Mouse (Mus musculus): ENCODE results near the gene Nlrp9a. TPM values are rescaled to one million over a fixed set of nuclear protein-coding genes. Genes with fewer than 3 reads are reported as not detected.
"Not testable (repeated sequence)": the region's sequence is repeated elsewhere in the genome, so short reads cannot be mapped to it uniquely, and the experiment has no call there.

The Nlrp9a gene
- polyA plus RNA-seq (2015; fragmentation: Nextera tagmentation; extraction: Ambion mirVana) = not detected in 2 replicates

- not testable (repeated sequence) for H3K9me3 ChIP-seq; H3K4me1 ChIP-seq (replicated peaks); H3K27ac ChIP-seq (replicated peaks); ATAC-seq (ENCODE audit: low FRiP score, low read depth); H3K36me3 ChIP-seq; H3K4me2 ChIP-seq; H3K4me3 ChIP-seq; H3K9ac ChIP-seq; H3K27me3 ChIP-seq
- 80% methylated on average over 2 of the region's 2 CpGs for WGBS
These were observed at the start of gene Nlrp9a for GRCm38 (mm10) chr7:26534723-26535122. Gene Nlrp9a, plus strand, starts transcription at chr7:26535023.

DNA sequence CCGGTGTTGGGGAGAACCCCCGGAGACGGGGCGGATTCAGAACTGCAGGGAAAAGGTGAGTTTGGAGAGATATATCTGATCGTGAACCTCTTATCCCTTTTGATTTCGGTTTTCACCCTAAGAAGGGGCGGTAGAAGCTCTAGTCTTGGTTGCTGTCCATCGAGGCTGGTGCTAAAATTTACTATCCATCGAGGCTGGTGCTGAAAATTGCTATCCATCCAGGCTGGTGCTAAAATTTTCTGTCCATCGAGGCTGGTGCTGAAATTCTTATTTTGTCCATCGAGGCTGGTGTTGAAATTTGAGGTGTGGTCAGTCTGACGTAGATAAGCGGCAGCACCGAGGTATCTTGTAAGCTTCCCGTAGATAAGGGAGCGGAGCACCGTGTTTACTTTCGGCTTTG lies 45.3 kb upstream of the Nlrp9a start:
- not testable (repeated sequence) for H3K4me2 ChIP-seq; H3K9me3 ChIP-seq; H3K4me1 ChIP-seq (replicated peaks); H3K27ac ChIP-seq (replicated peaks); H3K36me3 ChIP-seq; H3K9ac ChIP-seq; ATAC-seq (ENCODE audit: low FRiP score, low read depth); H3K27me3 ChIP-seq; H3K4me3 ChIP-seq
- 84% methylated on average over 18 of the region's 18 CpGs for WGBS

DNA sequence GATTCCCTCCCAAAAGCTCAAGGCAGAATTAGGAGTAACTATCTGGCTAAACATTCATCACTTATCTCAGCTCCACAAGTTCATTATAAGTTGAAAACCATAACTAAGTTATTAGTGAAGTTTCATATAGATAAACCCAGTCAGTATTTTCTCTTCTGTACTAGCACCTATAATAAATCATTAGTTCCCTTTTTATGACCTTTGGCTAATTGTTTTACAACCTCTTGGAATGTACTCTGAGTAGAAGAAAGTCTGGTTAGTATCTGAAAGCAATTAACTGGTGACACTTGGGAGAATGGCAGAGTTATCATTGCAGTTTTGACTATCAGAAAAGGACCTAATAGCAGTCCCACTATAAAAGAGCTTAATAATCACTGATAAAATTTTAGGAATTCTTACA lies 54.3 kb downstream of the Nlrp9a start:
- no peak for ATAC-seq (ENCODE audit: low FRiP score, low read depth)
- Histone ChIP-seq H3K36me3 (no peaks in the 10 kb centered on the region), H3K9me3 (no peaks in the 10 kb centered on the region), H3K4me3 (no peak overlapping the region), H3K9ac (no peak overlapping the region), H3K4me1 (replicated peaks) (no peaks in the 10 kb centered on the region), H3K4me2 (no peak overlapping the region), H3K27me3 (no peaks in the 10 kb centered on the region), H3K27ac (replicated peaks) (no peak overlapping the region)

DNA sequence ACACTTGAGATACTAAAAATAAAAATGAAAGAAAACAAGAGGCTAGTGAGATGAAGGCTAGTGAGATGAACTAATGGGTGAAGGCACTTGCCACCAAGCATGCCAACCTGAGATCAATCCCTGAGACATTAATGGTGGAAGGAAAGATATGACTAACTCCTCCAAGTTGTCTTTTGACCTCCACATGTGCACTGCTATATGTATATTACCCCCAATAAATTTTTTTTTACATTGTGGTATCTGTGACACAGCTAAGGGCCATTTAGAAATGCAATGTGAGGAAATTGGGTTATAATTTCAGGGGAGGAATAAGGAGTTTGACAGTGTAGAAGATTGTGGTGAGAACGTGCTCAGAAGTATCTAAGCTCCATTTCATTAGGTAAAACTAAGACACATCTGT lies 55.0 kb downstream of the Nlrp9a start:
- WGBS = 70% methylated on average over 1 of the region's 1 CpGs

DNA sequence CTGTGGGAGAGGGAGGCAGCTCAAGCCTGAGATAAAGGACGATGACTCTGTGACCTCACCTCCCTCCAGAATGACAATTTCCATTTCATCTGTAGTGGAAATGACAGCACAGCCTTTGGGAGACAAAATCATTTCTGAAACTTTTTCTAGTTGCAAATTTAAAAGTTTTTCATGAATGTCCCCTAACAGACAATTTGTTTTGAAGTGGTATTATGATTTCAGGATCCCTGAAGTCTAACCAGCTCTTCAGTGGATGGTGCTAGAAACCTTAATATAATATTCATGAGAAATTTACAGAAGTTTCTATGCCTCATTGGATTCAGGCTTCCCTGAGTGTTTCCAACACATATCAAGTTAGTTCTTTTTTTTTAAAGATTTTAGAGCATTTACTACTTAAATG lies 83.5 kb downstream of the Nlrp9a start, which contains the start of gene Vmn1r185:
Vmn1r185 (minus strand) TSS at position 101 of the 400 bp plus-strand sequence.
- 74% methylated on average over 1 of the region's 1 CpGs for WGBS
- not testable (repeated sequence) for H3K9me3 ChIP-seq; H3K27me3 ChIP-seq; ATAC-seq (ENCODE audit: low FRiP score, low read depth); H3K9ac ChIP-seq; H3K36me3 ChIP-seq; H3K4me2 ChIP-seq; H3K27ac ChIP-seq (replicated peaks); H3K4me1 ChIP-seq (replicated peaks); H3K4me3 ChIP-seq

More for the DNA sequence above, 55.0 kb downstream of the Nlrp9a start:
- no peak overlapping the region for H3K9ac ChIP-seq
- H3K4me3 ChIP-seq = no peak overlapping the region
- no peak overlapping the region for H3K4me2 ChIP-seq
- ATAC-seq (ENCODE audit: low FRiP score, low read depth) = no peak
- H3K4me1 ChIP-seq (replicated peaks) = no peaks in the 10 kb centered on the region
- no peaks in the 10 kb centered on the region for H3K9me3 ChIP-seq
- no peaks in the 10 kb centered on the region for H3K27me3 ChIP-seq
- no peaks in the 10 kb centered on the region for H3K36me3 ChIP-seq
- no peak overlapping the region for H3K27ac ChIP-seq (replicated peaks)

Small RNA genes lying within 50 kb of the gene (microRNA-seq; reads per million reads assigned to microRNA genes)
- gene Gm25947 = not detected

Other genes with a start within 250 kb of the Nlrp9a start
- gene Cyp2a4, start 227.9 kb upstream of the Nlrp9a start, polyA plus RNA-seq (2015; fragmentation: Nextera tagmentation; extraction: Ambion mirVana) = not detected in 2 replicates
- gene Nlrp9c, start 131.3 kb upstream of the Nlrp9a start, polyA plus RNA-seq (2015; fragmentation: Nextera tagmentation; extraction: Ambion mirVana) = not detected in 2 replicates
- not detected in 2 replicates for gene Nlrp4a, start 99.9 kb upstream of the Nlrp9a start, polyA plus RNA-seq (2015; fragmentation: Nextera tagmentation; extraction: Ambion mirVana)
- gene Vmn1r185, start 83.4 kb downstream of the Nlrp9a start, polyA plus RNA-seq (2015; fragmentation: Nextera tagmentation; extraction: Ambion mirVana) = not detected in 2 replicates
- not detected in 2 replicates for gene Cyp2b23, start 151.4 kb downstream of the Nlrp9a start, polyA plus RNA-seq (2015; fragmentation: Nextera tagmentation; extraction: Ambion mirVana)
- 0.42 and 0.47 TPM in 2 replicates for gene Cyp2b19, start 222.1 kb downstream of the Nlrp9a start, polyA plus RNA-seq (2015; fragmentation: Nextera tagmentation; extraction: Ambion mirVana)